Mouse (Mus musculus): Measurements from ENCODE around the gene Pus1.
A peak's percentile ranks its signal among the peaks of the same experiment; 100 is the strongest.

The Pus1 gene

GRCm38 (mm10) chr5:110779998-110780760 is at the start of gene Pus1:
Pus1 (minus strand) TSS chr5:110780659.
- DNase-seq (ENCODE audit: low spot score) = peak; percentile 92

- DNase-seq (ENCODE audit: low spot score) = no peak
These were observed 47.1 kb upstream of the Pus1 start for GRCm38 (mm10) chr5:110827576-110827975.

GRCm38 (mm10) chr5:110826781-110827495 is 46.5 kb upstream of the Pus1 start:
- DNase-seq (ENCODE audit: low spot score) = no peak

GRCm38 (mm10) chr5:110824421-110824820 is 44.0 kb upstream of the Pus1 start:
- DNase-seq (ENCODE audit: low spot score) = no peak

- peak; percentile 99 for DNase-seq (ENCODE audit: low spot score)
These were observed 29.3 kb upstream of the Pus1 start, which contains the start of gene Ulk1 for GRCm38 (mm10) chr5:110809667-110810325. Ulk1 (minus strand) TSS chr5:110810097.

- peak; percentile 64 for DNase-seq (ENCODE audit: low spot score)
These were observed 28.6 kb upstream of the Pus1 start for GRCm38 (mm10) chr5:110808821-110809666.

- DNase-seq (ENCODE audit: low spot score) = peak; percentile 83
These were observed 27.7 kb upstream of the Pus1 start for GRCm38 (mm10) chr5:110808061-110808631.

GRCm38 (mm10) chr5:110807453-110807852 is 27.0 kb upstream of the Pus1 start:
- DNase-seq (ENCODE audit: low spot score) = no peak

GRCm38 (mm10) chr5:110806676-110807075 is 26.2 kb upstream of the Pus1 start:
- no peak for DNase-seq (ENCODE audit: low spot score)

GRCm38 (mm10) chr5:110806154-110806553 is 25.7 kb upstream of the Pus1 start:
- no peak for DNase-seq (ENCODE audit: low spot score)

- peak; percentile 29 for DNase-seq (ENCODE audit: low spot score)
These were observed 23.7 kb upstream of the Pus1 start for GRCm38 (mm10) chr5:110804012-110804743.

- DNase-seq (ENCODE audit: low spot score) = no peak
These were observed 22.4 kb upstream of the Pus1 start for GRCm38 (mm10) chr5:110802809-110803208.

- DNase-seq (ENCODE audit: low spot score) = peak; percentile 67
These were observed 21.7 kb upstream of the Pus1 start for GRCm38 (mm10) chr5:110802186-110802585.

GRCm38 (mm10) chr5:110801036-110801624 is 20.7 kb upstream of the Pus1 start:
- no peak for DNase-seq (ENCODE audit: low spot score)

GRCm38 (mm10) chr5:110797696-110798095 is 17.2 kb upstream of the Pus1 start:
- DNase-seq (ENCODE audit: low spot score) = no peak

GRCm38 (mm10) chr5:110794363-110794762 is 13.9 kb upstream of the Pus1 start:
- no peak for DNase-seq (ENCODE audit: low spot score)

- peak; percentile 42 for DNase-seq (ENCODE audit: low spot score)
These were observed 8.2 kb upstream of the Pus1 start for GRCm38 (mm10) chr5:110788684-110789083.

- DNase-seq (ENCODE audit: low spot score) = peak; percentile 39
These were observed 5.8 kb upstream of the Pus1 start for GRCm38 (mm10) chr5:110786081-110786835.

GRCm38 (mm10) chr5:110783150-110783549 is 2.7 kb upstream of the Pus1 start:
- no peak for DNase-seq (ENCODE audit: low spot score)
